ENCODE assay signal across 19 mouse cellular contexts in the genomic region with DNA sequence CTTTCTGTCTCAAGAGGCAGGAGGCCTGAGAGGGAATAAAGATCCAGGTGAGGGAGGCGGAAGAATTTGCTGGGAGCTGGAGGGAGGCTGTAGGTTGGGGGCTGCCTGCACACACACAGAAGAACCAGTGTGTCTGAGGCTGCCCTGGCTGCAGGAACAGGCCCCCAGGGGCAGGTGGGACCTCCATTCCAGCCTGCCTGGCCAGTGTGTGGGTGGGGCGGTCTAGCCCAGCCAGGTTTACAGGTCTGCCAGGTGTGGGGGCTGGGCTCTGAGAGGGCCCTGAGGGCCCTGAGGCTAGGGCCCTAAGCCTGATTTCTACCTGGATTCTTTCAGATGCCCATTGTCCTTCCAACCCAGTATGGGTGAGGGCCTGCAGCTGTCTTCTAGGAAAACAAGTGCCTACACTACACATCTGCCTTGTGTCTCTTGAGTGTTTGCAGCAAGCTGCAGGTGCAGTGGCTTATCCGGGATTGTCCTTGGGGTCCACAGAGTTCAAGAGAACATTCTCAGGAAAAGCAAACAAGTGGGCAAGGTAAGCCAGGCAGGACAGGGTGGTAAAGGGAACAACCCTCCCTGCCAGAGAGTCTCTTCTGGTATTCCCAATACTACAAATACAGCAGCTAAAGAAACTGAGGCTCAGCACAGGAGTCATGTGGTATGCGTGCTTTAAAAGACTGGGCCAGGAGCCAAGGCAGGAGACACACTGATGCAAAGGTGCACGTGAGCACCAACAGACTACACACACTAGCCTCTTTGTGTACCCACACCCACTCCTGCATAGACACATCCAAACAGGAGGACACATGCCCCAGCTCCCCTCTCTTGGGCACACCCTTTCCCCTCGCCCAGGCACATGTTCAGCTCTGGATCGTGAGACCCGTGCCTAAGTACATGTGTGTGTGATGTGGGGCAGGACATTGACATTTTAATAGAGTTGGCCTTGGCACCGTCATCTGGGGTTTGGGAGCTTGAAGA. TPM values are rescaled to one million over a fixed set of nuclear protein-coding genes. Genes with fewer than 3 reads are reported as not detected.
DNase-seq lines count a peak whose midpoint lies in the region; ATAC-seq and TF ChIP-seq lines count a peak whose summit lies in the region.
"Had no signal": no experiment of that assay in that cellular context is flagged by ENCODE, and none has a peak within 500 bp of the region (broad histone marks: within the 10 kb centered on the region; RNA-seq: fewer than 3 reads in every experiment).

No protein-coding gene starts in this region.

- no peaks in the 10 kb centered on the region for H3K36me3 ChIP-seq in kidney, embryonic 15.5 days
- H3K36me3 ChIP-seq in midbrain, embryonic 14.5 days (ENCODE audit: control insufficient read depth, insufficient read depth, low read length) = no peaks in the 10 kb centered on the region
- no peaks in the 10 kb centered on the region for H3K36me3 ChIP-seq in midbrain, postnatal 0 days (ENCODE audit: insufficient read depth, low read length)
- H3K36me3 ChIP-seq in stomach, embryonic 16.5 days (ENCODE audit: control insufficient read depth, insufficient read depth, low read length) = no peaks in the 10 kb centered on the region
- H3K36me3 ChIP-seq: G1E had no signal

- no peak for DNase-seq in kidney, adult 8-10 months
- DNase-seq in midbrain, embryonic 14.5 days = no peak
- DNase-seq in midbrain, postnatal 0 days (ENCODE audit: low spot score) = no peak
- no peak for DNase-seq in layer of hippocampus, adult 9-10 months (ENCODE audit: low spot score)
- DNase-seq in embryo, embryonic 10 days (ENCODE audit: low spot score) = no peak
- DNase-seq: adrenal gland, postnatal 36 days; cerebellum, postnatal 14 days; heart, postnatal 4 days; thymus, postnatal 36 days had no signal

- H3K27me3 ChIP-seq in kidney, embryonic 15.5 days = no peaks in the 10 kb centered on the region
- no peaks in the 10 kb centered on the region for H3K27me3 ChIP-seq in midbrain, embryonic 14.5 days (ENCODE audit: control insufficient read depth, insufficient read depth, low read length)
- no peaks in the 10 kb centered on the region for H3K27me3 ChIP-seq in midbrain, postnatal 0 days (ENCODE audit: insufficient read depth, low read length)
- H3K27me3 ChIP-seq in stomach, embryonic 16.5 days (ENCODE audit: control insufficient read depth, insufficient read depth, low read length) = no peaks in the 10 kb centered on the region

- H3K4me1 ChIP-seq in kidney, embryonic 15.5 days = no peaks in the 10 kb centered on the region
- H3K4me1 ChIP-seq in midbrain, embryonic 14.5 days (ENCODE audit: control insufficient read depth, insufficient read depth, low read length) = no peaks in the 10 kb centered on the region
- H3K4me1 ChIP-seq in midbrain, postnatal 0 days (ENCODE audit: insufficient read depth, low read length) = no peaks in the 10 kb centered on the region
- no peaks in the 10 kb centered on the region for H3K4me1 ChIP-seq in stomach, embryonic 16.5 days (ENCODE audit: control insufficient read depth, insufficient read depth, low read length)

- H3K4me3 ChIP-seq in kidney, embryonic 15.5 days (replicated peaks) = no peak overlapping the region
- H3K4me3 ChIP-seq in midbrain, embryonic 14.5 days (replicated peaks; ENCODE audit: low read depth, low read length) = no peak overlapping the region
- no peak overlapping the region for H3K4me3 ChIP-seq in midbrain, postnatal 0 days (ENCODE audit: low read depth, low read length)
- H3K4me3 ChIP-seq in stomach, embryonic 16.5 days (replicated peaks; ENCODE audit: low read length) = no peak overlapping the region
- H3K4me3 ChIP-seq: myocyte had no signal

- WGBS in kidney, embryonic 15.5 days = 70% methylated on average over 9 of the region's 9 CpGs
- WGBS in midbrain, embryonic 14.5 days = 87% methylated on average over 9 of the region's 9 CpGs
- 84% methylated on average over 9 of the region's 9 CpGs for WGBS in midbrain, postnatal 0 days
- 66% methylated on average over 9 of the region's 9 CpGs for WGBS in stomach, embryonic 16.5 days

- no peak overlapping the region for H3K4me2 ChIP-seq in kidney, embryonic 15.5 days
- no peak overlapping the region for H3K4me2 ChIP-seq in midbrain, embryonic 14.5 days (ENCODE audit: low read length)
- H3K4me2 ChIP-seq in midbrain, postnatal 0 days (ENCODE audit: low read depth, low read length, poor library complexity, severe bottlenecking) = no peak overlapping the region
- H3K4me2 ChIP-seq in stomach, embryonic 16.5 days (ENCODE audit: low read depth, low read length) = no peak overlapping the region

- H3K27ac ChIP-seq in kidney, embryonic 15.5 days = no peak overlapping the region
- H3K27ac ChIP-seq in midbrain, embryonic 14.5 days (replicated peaks; ENCODE audit: low read depth, low read length) = no peak overlapping the region
- H3K27ac ChIP-seq in midbrain, postnatal 0 days (ENCODE audit: low read depth, low read length) = no peak overlapping the region
- peak overlapping the region; percentile 38 for H3K27ac ChIP-seq in stomach, embryonic 16.5 days (ENCODE audit: low read length)
- H3K27ac ChIP-seq: liver, embryonic 14.5 days had no signal

- ATAC-seq in kidney, embryonic 15.5 days (replicated peaks; ENCODE audit: low FRiP score) = peak; percentile 65
- peak; percentile 43 for ATAC-seq in midbrain, embryonic 14.5 days (ENCODE audit: low FRiP score, low TSS enrichment)
- ATAC-seq in midbrain, postnatal 0 days (ENCODE audit: low FRiP score) = no peak
- ATAC-seq in erythroid progenitor cell, adult 5-6 weeks (replicated peaks; ENCODE audit: low FRiP score, poor library complexity, severe bottlenecking) = 0 out of 2 replicates have a peak, but pooled peaks have one; percentile 27
- ATAC-seq in stomach, embryonic 16.5 days (ENCODE audit: insufficient read depth, low FRiP score) = peak; percentile 63
- ATAC-seq: forebrain, embryonic 14.5 days had no signal

- H3K9me3 ChIP-seq in kidney, embryonic 15.5 days (replicated peaks) = no peaks in the 10 kb centered on the region
- H3K9me3 ChIP-seq in midbrain, embryonic 14.5 days (ENCODE audit: control insufficient read depth, low read length) = no peaks in the 10 kb centered on the region
- no peaks in the 10 kb centered on the region for H3K9me3 ChIP-seq in midbrain, postnatal 0 days (ENCODE audit: low read length)
- H3K9me3 ChIP-seq in stomach, embryonic 16.5 days (replicated peaks; ENCODE audit: control insufficient read depth, low read length) = no peaks in the 10 kb centered on the region
- H3K9me3 ChIP-seq: G1E had no signal

- H3K9ac ChIP-seq in kidney, embryonic 15.5 days = no peak overlapping the region
- H3K9ac ChIP-seq in midbrain, embryonic 14.5 days (replicated peaks; ENCODE audit: low read length) = no peak overlapping the region
- no peak overlapping the region for H3K9ac ChIP-seq in midbrain, postnatal 0 days (replicated peaks; ENCODE audit: low read length, poor library complexity, severe bottlenecking)
- no peak overlapping the region for H3K9ac ChIP-seq in stomach, embryonic 16.5 days (ENCODE audit: low read length)
- H3K9ac ChIP-seq: liver, embryonic 14.5 days had no signal

- TF ChIP-seq CTCF in midbrain, postnatal 0 days (IDR thresholded peaks at IDR 0.05) = no peak

RNA-seq across cellular contexts. Expression of gene Camsap3, which starts 7.4 kb away (rescaled TPM):
- 14.1 and 15.8 TPM in 2 replicates for polyA plus RNA-seq in kidney, embryonic 15.5 days (2015; fragmentation: Nextera tagmentation; extraction: Ambion mirVana)
- polyA plus RNA-seq in midbrain, embryonic 14.5 days (2014; fragmentation: Nextera tagmentation; extraction: Ambion mirVana) = 43.1 and 49.0 TPM in 2 replicates
- total RNA-seq in midbrain, postnatal 0 days (2014; rRNA removed) = 115 and 149 TPM in 2 replicates
- polyA plus RNA-seq in midbrain, postnatal 0 days (2015; fragmentation: Nextera tagmentation; extraction: Ambion mirVana) = 44.9 and 46.2 TPM in 2 replicates
- total RNA-seq in erythroid progenitor cell, adult 5-6 weeks (2015; ENCODE audit: low replicate concordance) = not detected in 2 replicates
- total RNA-seq in erythroid progenitor cell, adult 5-6 weeks (2017; ENCODE audit: low replicate concordance) = not detected in 2 replicates
- polyA plus RNA-seq in stomach, embryonic 16.5 days (2015; fragmentation: Nextera tagmentation; extraction: Ambion mirVana) = 11.5 and 13.2 TPM in 2 replicates
- total RNA-seq: G1E had no signal
- polyA plus RNA-seq: G1E had no signal

RNA-seq across cellular contexts. Expression of gene C330021F23Rik, which starts 11.9 kb away (rescaled TPM):
- 7.5 and 8.3 TPM in 2 replicates for polyA plus RNA-seq in kidney, embryonic 15.5 days (2015; fragmentation: Nextera tagmentation; extraction: Ambion mirVana)
- polyA plus RNA-seq in midbrain, embryonic 14.5 days (2014; fragmentation: Nextera tagmentation; extraction: Ambion mirVana) = 0.27 and 0.70 TPM in 2 replicates
- total RNA-seq in midbrain, postnatal 0 days (2014; rRNA removed) = not detected in 2 replicates
- 0.17 TPM in 1 of 2 replicates, not detected in the other for polyA plus RNA-seq in midbrain, postnatal 0 days (2015; fragmentation: Nextera tagmentation; extraction: Ambion mirVana)
- not detected in 2 replicates for total RNA-seq in erythroid progenitor cell, adult 5-6 weeks (2015; ENCODE audit: low replicate concordance)
- total RNA-seq in erythroid progenitor cell, adult 5-6 weeks (2017; ENCODE audit: low replicate concordance) = not detected in 2 replicates
- polyA plus RNA-seq in stomach, embryonic 16.5 days (2015; fragmentation: Nextera tagmentation; extraction: Ambion mirVana) = 0.97 and 1.1 TPM in 2 replicates
- total RNA-seq: gastrocnemius, adult 18-20 months; left cerebral cortex, adult 8-10 months had no signal
- polyA plus RNA-seq: G1E had no signal

RNA-seq across cellular contexts. Expression of gene Xab2, which starts 41.4 kb away (rescaled TPM):
- 60.4 and 65.0 TPM in 2 replicates for polyA plus RNA-seq in kidney, embryonic 15.5 days (2015; fragmentation: Nextera tagmentation; extraction: Ambion mirVana)
- polyA plus RNA-seq in midbrain, embryonic 14.5 days (2014; fragmentation: Nextera tagmentation; extraction: Ambion mirVana) = 47.5 and 51.1 TPM in 2 replicates
- total RNA-seq in midbrain, postnatal 0 days (2014; rRNA removed) = 41.9 and 43.0 TPM in 2 replicates
- 31.7 and 35.9 TPM in 2 replicates for polyA plus RNA-seq in midbrain, postnatal 0 days (2015; fragmentation: Nextera tagmentation; extraction: Ambion mirVana)
- 8.8 and 12.3 TPM in 2 replicates for total RNA-seq in erythroid progenitor cell, adult 5-6 weeks (2015; ENCODE audit: low replicate concordance)
- 30.6 and 36.8 TPM in 2 replicates for total RNA-seq in erythroid progenitor cell, adult 5-6 weeks (2017; ENCODE audit: low replicate concordance)
- 50.8 and 60.3 TPM in 2 replicates for polyA plus RNA-seq in stomach, embryonic 16.5 days (2015; fragmentation: Nextera tagmentation; extraction: Ambion mirVana)

RNA-seq across cellular contexts. Expression of gene Pet100, which starts 41.7 kb away (rescaled TPM):
- 108 and 116 TPM in 2 replicates for polyA plus RNA-seq in kidney, embryonic 15.5 days (2015; fragmentation: Nextera tagmentation; extraction: Ambion mirVana)
- polyA plus RNA-seq in midbrain, embryonic 14.5 days (2014; fragmentation: Nextera tagmentation; extraction: Ambion mirVana) = 95.5 and 103 TPM in 2 replicates
- 5.7 and 7.7 TPM in 2 replicates for total RNA-seq in midbrain, postnatal 0 days (2014; rRNA removed)
- polyA plus RNA-seq in midbrain, postnatal 0 days (2015; fragmentation: Nextera tagmentation; extraction: Ambion mirVana) = 70.9 and 71.3 TPM in 2 replicates
- total RNA-seq in erythroid progenitor cell, adult 5-6 weeks (2015; ENCODE audit: low replicate concordance) = 48.6 and 125 TPM in 2 replicates
- 65.1 and 137 TPM in 2 replicates for total RNA-seq in erythroid progenitor cell, adult 5-6 weeks (2017; ENCODE audit: low replicate concordance)
- polyA plus RNA-seq in stomach, embryonic 16.5 days (2015; fragmentation: Nextera tagmentation; extraction: Ambion mirVana) = 91.3 and 106 TPM in 2 replicates

RNA-seq across cellular contexts. Expression of gene Pcp2, which starts 45.7 kb away (rescaled TPM):
- 0.34 and 0.48 TPM in 2 replicates for polyA plus RNA-seq in kidney, embryonic 15.5 days (2015; fragmentation: Nextera tagmentation; extraction: Ambion mirVana)
- 6.5 and 12.4 TPM in 2 replicates for polyA plus RNA-seq in midbrain, embryonic 14.5 days (2014; fragmentation: Nextera tagmentation; extraction: Ambion mirVana)
- total RNA-seq in midbrain, postnatal 0 days (2014; rRNA removed) = 10.4 and 33.2 TPM in 2 replicates
- polyA plus RNA-seq in midbrain, postnatal 0 days (2015; fragmentation: Nextera tagmentation; extraction: Ambion mirVana) = 0.83 and 1.1 TPM in 2 replicates
- total RNA-seq in erythroid progenitor cell, adult 5-6 weeks (2015; ENCODE audit: low replicate concordance) = not detected in 2 replicates
- total RNA-seq in erythroid progenitor cell, adult 5-6 weeks (2017; ENCODE audit: low replicate concordance) = not detected in 2 replicates
- 0.19 TPM in 1 of 2 replicates, not detected in the other for polyA plus RNA-seq in stomach, embryonic 16.5 days (2015; fragmentation: Nextera tagmentation; extraction: Ambion mirVana)
- total RNA-seq: adrenal gland, postnatal 36 days; gastrocnemius, adult 18-20 months; heart, postnatal 4 days; left cerebral cortex, adult 8-10 months; megakaryocyte-erythroid progenitor cell, adult 5-6 weeks had no signal
- polyA plus RNA-seq: G1E had no signal
